Mouse (Mus musculus) MEL (cell line): Measurements from ENCODE around the gene Senp7.
A peak's percentile ranks its signal among the peaks of the same experiment; 100 is the strongest.

Source experiments
- CHD2 ChIP-seq: IDR thresholded peaks from 2 replicates; pipeline ENCODE4 v1.6.1; 2011; ENCODE audit warnings: low read length, improper control_type of control experiment
- CTCF ChIP-seq, 3 experiments: IDR thresholded peaks in 2 of 3; conservative IDR thresholded peaks in 1 of 3; 2 replicates each; pipeline ENCODE4 v1.5.1; 2011 to 2012; ENCODE audit warnings: low read length in 3 of 3, low read depth in 2 of 3, mild to moderate bottlenecking in 2 of 3, improper control_type of control experiment in 1 of 3, inconsistent platforms in 1 of 3, mixed read lengths in 1 of 3, moderate library complexity in 1 of 3; ENCODE audit not compliant: control insufficient read depth in 1 of 3, insufficient read depth in 1 of 3, poor library complexity in 1 of 3, severe bottlenecking in 1 of 3
- EP300 ChIP-seq, 2 experiments: IDR thresholded peaks; 2 replicates each; pipeline ENCODE4 v1.6.1; 2011; ENCODE audit warnings: improper control_type of control experiment in 2 of 2, low read length in 2 of 2, low read depth in 1 of 2, mild to moderate bottlenecking in 1 of 2
- GATA1 ChIP-seq: IDR thresholded peaks from 2 replicates; pipeline ENCODE4 v1.6.1; 2011; ENCODE audit warnings: low read depth, low read length, improper control_type of control experiment
- KAT2A ChIP-seq: conservative IDR thresholded peaks from 2 replicates; pipeline ENCODE4 v1.6.1; 2012; ENCODE audit warnings: low read depth, low read length, improper control_type of control experiment, inconsistent platforms
- MAX ChIP-seq: IDR thresholded peaks from 2 replicates; pipeline ENCODE4 v1.6.1; 2011; ENCODE audit warnings: low read length, improper control_type of control experiment
- MAZ ChIP-seq: IDR thresholded peaks from 2 replicates; pipeline ENCODE4 v1.6.1; 2012; ENCODE audit warnings: low read depth, mild to moderate bottlenecking, inconsistent platforms, low read length, improper control_type of control experiment
- POLR2A ChIP-seq, 2 experiments: IDR thresholded peaks; 2 replicates each; pipeline ENCODE4 v1.6.1; 2011 to 2012; ENCODE audit warnings: low read length in 2 of 2, mild to moderate bottlenecking in 2 of 2, control low read depth in 1 of 2, improper control_type of control experiment in 1 of 2, low read depth in 1 of 2, moderate library complexity in 1 of 2; ENCODE audit not compliant: control insufficient read depth in 1 of 2, insufficient read depth in 1 of 2, poor library complexity in 1 of 2
- POLR2AphosphoS2 ChIP-seq: IDR thresholded peaks from 2 replicates; pipeline ENCODE4 v1.6.1; 2011; ENCODE audit warnings: low read length, improper control_type of control experiment
- RAD21 ChIP-seq: IDR thresholded peaks from 2 replicates; pipeline ENCODE4 v1.6.1; 2011; ENCODE audit warnings: mild to moderate bottlenecking, low read depth, low read length, improper control_type of control experiment
- SIN3A ChIP-seq: IDR thresholded peaks from 2 replicates; pipeline ENCODE4 v1.6.1; 2012; ENCODE audit warnings: low read length, improper control_type of control experiment, inconsistent platforms
- TAL1 ChIP-seq: IDR thresholded peaks from 2 replicates; pipeline ENCODE4 v1.6.1; 2012; ENCODE audit warnings: mild to moderate bottlenecking, inconsistent platforms, low read length, moderate library complexity, mixed read lengths
- TCF12 ChIP-seq: IDR thresholded peaks from 2 replicates; pipeline ENCODE4 v1.6.1; 2014; ENCODE audit warnings: low read depth, mild to moderate bottlenecking, inconsistent platforms, low read length, improper control_type of control experiment, moderate library complexity
- USF1 ChIP-seq: IDR thresholded peaks from 2 replicates; pipeline ENCODE4 v1.6.1; 2014; ENCODE audit warnings: low read depth, mild to moderate bottlenecking, inconsistent platforms, low read length, improper control_type of control experiment, moderate library complexity

- TF ChIP-seq MAZ (peak; percentile 72; the same call in 1 of the 2 replicates), CTCF (IDR thresholded peaks at IDR 0.05 in 2 of 3, conservative IDR thresholded peaks at IDR 0.05 in 1 of 3; ENCODE audit: control insufficient read depth in 1 of 3, insufficient read depth in 1 of 3, low read depth in 2 of 3, low read length in 3 of 3, poor library complexity in 1 of 3, severe bottlenecking in 1 of 3) (no peak), SIN3A (peak; percentile 39; the same call in 1 of the 2 replicates), POLR2AphosphoS2 (no peak), POLR2A (IDR thresholded peaks at IDR 0.05; ENCODE audit: control insufficient read depth in 1 of 2, insufficient read depth in 1 of 2, low read depth in 1 of 2, low read length in 2 of 2, poor library complexity in 1 of 2) (no peak), EP300 (IDR thresholded peaks at IDR 0.05; ENCODE audit: low read depth in 1 of 2, low read length in 2 of 2) (peak; percentile 93 to 94), MAX (no peak), TAL1 (peak; percentile 96), RAD21 (no peak), CHD2 (no peak), GATA1 (peak; percentile 96), USF1 (no peak), TCF12 (peak; percentile 99), KAT2A (no peak)
Measured at GRCm38 (mm10) chr16:56071317-56072232, 23.4 kb downstream of the Senp7 start.
